Mouse (Mus musculus) right cerebral cortex, adult 18-20 months (tissue): ENCODE data around the gene Gucy1a1.
A peak's percentile ranks its signal among the peaks of the same experiment; 100 is the strongest.

Experiments
- DNase-seq: peaks from one replicate; pipeline ENCODE4 v3.0.0; 2022; ENCODE audit warnings: mixed read lengths

Gene Gucy1a1

DNA sequence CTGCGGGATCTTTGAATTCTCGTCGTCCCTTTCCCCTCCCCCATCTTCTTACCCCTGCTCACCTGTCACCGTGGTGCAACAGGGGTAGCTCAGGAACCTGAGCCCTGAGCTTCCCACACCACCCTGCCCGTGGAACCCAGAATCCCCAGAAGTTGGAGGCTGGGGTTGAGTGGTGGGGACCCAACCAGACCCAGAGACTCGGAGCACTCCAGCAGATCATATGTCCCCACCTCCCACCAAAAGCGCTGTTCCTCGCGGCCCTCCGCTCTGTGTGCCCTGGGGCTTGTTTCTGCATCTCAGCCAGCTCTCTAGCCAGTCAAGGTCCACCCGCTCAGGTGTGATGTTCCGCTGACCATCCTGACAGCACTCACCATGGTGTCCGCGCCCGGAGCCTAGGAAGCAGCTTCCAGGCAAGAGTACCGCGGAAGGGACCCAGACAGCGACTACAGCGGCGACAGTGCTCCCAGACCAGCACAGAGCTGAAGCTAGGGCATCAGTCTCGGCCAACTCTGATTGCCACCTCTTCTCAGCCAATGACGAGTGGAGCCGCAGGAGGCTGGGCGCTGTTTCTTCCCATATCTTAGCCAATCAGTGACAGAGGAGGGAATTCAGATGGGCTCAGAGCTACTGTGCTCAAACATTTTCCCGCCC, 71.3 kb downstream of the Gucy1a1 start, which contains the start of gene Gucy1b1:
TSS of gene Gucy1b1 (minus strand) at position 489 of the 651 bp plus-strand sequence.
- peak; percentile 94 for DNase-seq

DNA sequence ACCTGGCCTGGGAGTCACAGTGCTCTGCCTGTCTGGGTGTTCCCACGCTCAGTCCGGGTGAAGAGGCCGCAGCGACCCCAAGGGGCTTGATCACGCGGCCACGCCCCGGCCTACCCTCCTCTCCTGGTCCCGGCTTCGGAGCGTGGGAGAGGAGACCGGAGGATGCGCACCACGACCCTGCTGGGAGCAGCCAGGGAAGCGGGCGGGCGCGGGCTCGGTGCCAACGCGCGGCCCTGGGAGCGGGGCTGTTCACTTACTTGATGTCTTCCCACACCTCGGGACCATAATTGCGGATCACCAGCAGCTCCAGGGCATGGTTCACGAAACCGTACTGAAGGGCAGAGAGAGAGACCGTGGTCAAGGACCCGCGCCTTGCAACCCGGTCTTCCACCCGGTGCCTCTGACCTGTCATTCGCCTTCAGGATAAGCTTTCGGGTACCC, 71.8 kb downstream of the Gucy1a1 start:
- peak; percentile 79 for DNase-seq

DNA sequence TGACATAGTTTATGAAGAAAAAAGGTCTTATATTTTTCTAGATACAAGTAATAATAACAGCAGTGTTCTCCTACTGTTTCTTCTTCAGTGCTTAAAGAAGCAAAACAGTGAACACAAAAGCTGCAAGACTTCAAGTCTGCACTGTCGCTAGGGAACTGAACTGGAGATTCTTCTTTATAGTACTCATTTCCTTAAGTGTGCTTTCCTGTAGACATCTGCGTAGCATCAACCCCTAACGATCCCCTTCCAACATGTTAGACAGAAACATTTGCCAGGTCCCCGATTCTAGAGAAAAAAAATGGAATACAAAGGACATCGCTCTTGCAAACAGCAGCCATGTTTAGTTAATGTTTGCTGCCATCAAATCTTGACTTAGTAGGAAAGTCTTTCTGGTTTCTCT, 77.8 kb downstream of the Gucy1a1 start:
- DNase-seq, result no peak

GRCm38 (mm10) chr3:82061402-82062180, 84.0 kb downstream of the Gucy1a1 start:
- DNase-seq, result no peak

DNA sequence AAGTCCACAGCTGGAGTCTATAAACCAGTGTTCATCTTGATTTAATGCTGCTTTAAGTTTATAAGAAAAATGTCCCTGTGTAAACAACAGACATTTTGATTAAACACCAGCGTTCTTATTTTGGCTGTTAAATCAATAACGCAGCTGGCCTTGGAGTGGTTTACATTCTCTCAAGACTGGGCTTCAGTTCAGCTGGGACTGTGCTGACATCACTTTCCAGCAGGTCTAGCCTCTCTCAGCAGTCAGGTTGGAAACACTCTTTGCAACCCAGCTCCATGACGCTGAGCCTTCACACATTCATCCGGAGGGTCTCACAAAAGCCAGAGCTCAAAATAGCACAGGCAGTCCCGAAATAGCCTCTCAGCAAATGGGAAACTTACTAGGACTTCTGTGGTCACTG, 88.4 kb downstream of the Gucy1a1 start:
- no peak for DNase-seq

DNA sequence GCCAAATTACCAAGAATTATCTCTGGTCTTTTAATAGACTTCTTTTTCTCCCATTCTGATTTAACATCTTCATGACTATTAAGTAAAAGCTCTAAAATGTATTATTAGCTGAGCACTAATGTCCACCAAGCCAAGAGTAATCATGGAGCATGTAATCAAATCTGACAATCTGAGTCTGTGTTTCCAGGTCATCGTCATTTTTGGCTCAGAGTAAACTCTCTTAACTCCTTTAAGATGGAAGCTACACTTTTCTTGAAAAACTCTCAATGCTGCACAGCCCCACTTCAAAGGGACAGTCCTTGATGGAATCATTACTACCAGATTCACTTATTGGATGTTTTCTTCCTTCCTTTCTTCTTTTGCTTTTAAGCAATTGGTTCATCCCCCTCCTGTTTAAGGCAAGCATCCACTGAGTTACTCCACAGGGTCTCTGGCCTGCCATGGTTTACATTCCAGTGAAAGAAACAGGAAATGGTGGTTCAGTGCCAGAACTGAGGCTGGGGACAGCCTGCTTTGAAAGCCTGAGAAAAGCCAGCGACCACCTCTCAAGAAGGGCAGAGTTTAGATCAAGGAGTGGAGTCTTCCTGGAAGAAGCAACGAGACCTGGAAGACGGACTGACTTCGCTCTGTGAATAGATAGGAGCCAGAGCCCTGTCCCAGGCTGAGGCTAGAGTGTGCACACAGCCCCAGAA, 91.2 kb downstream of the Gucy1a1 start:
- DNase-seq, result no peak

GRCm38 (mm10) chr3:82052029-82052428, 93.6 kb downstream of the Gucy1a1 start:
- no peak for DNase-seq

GRCm38 (mm10) chr3:82051468-82051867, 94.1 kb downstream of the Gucy1a1 start:
- DNase-seq, result no peak

- no peak for DNase-seq
Observed at GRCm38 (mm10) chr3:82048681-82049080, 96.9 kb downstream of the Gucy1a1 start.

- no peak for DNase-seq
Observed at GRCm38 (mm10) chr3:82048078-82048477, 97.5 kb downstream of the Gucy1a1 start.

DNA sequence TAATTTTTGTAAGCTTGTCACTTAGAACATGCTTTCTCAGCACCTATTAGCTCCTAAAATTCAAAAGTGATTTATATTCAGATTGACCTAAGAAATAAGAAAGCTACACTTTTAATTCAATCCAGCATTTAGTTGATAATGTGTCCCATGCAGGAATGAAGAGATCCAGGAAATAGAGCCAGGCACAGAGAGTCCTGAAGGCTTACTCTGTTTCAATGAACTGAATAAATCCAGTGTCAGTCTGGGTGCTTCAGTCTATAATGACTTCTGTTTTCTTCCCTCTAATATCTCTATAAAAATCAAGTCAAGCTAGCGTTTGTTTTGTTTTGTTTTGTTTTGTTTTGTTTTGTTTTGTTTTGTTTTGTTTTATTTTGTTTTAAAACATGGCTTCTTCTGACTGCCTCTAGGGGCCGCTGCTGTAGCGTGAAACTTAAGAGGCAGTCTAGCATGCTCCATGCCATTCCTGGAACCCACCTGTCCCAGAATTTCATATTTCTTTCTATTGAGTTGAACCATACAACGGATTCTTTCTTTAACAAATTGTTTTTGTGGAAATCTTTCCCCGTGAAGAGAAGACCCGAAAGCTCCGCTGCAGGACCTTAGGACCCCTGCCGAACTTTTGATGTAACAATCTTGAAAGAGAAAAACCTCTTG, 98.4 kb downstream of the Gucy1a1 start:
- DNase-seq, result peak; percentile 44

DNA sequence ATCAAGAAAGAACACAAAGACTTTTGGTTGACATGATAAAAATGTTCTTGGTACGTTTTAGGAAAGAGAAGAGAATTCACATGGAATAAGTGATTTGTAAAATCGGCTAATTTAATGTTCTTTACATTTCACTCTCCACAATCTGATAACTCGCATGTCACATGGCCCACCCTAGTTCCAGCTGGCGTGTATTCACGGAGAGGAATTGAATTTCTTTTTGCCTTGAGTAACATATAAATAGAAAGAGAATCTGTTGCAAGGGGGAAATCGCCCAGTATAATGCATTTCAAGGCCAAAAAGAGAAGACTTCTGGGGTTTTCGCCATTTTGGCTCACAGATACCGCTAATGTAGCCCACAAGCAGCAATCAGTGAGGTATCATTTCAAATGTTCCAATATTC, 99.5 kb downstream of the Gucy1a1 start:
- DNase-seq, result peak; percentile 31

- no peak for DNase-seq
Observed at GRCm38 (mm10) chr3:82044902-82045301, 100.7 kb downstream of the Gucy1a1 start.

- no peak for DNase-seq
Observed at GRCm38 (mm10) chr3:82043676-82044075, 101.9 kb downstream of the Gucy1a1 start.
